Mouse (Mus musculus): Measurements from ENCODE around the gene Wipi2.

Wipi2 gene

GRCm38 (mm10) chr5:142629663-142630025 is 2.1 kb downstream of the Wipi2 start:
- in situ Hi-C loops (cut with MboI, MseI): no loop called here

GRCm38 (mm10) chr5:142630224-142630623 is 2.7 kb downstream of the Wipi2 start:
- in situ Hi-C loops (cut with MboI, MseI): no loop called here

- in situ Hi-C loops (cut with MboI, MseI): no loop called here
Measured at GRCm38 (mm10) chr5:142637823-142638222, 10.3 kb downstream of the Wipi2 start.

GRCm38 (mm10) chr5:142640088-142640487 is 12.6 kb downstream of the Wipi2 start:
- in situ Hi-C loops (cut with MboI, MseI): no loop called here

- in situ Hi-C loops (cut with MboI, MseI): no loop called here
Measured at GRCm38 (mm10) chr5:142641331-142642051, 14.0 kb downstream of the Wipi2 start.

- in situ Hi-C loops (cut with MboI, MseI): no loop called here
Measured at GRCm38 (mm10) chr5:142648162-142648561, 20.7 kb downstream of the Wipi2 start.

GRCm38 (mm10) chr5:142649460-142650050 is 22.1 kb downstream of the Wipi2 start:
- in situ Hi-C loops (cut with MboI, MseI): no loop called here

- in situ Hi-C loops (cut with MboI, MseI): no loop called here
Measured at GRCm38 (mm10) chr5:142650390-142650789, 22.9 kb downstream of the Wipi2 start.

- in situ Hi-C loops (cut with MboI, MseI): no loop called here
Measured at GRCm38 (mm10) chr5:142650794-142651497, 23.4 kb downstream of the Wipi2 start.

GRCm38 (mm10) chr5:142652266-142652665 is 24.8 kb downstream of the Wipi2 start:
- in situ Hi-C loops (cut with MboI, MseI): no loop called here

- in situ Hi-C loops (cut with MboI, MseI): no loop called here
Measured at GRCm38 (mm10) chr5:142660656-142661434, 33.3 kb downstream of the Wipi2 start.

GRCm38 (mm10) chr5:142667921-142668320 is 40.4 kb downstream of the Wipi2 start:
- in situ Hi-C loops (cut with MboI, MseI): no loop called here

- in situ Hi-C loops (cut with MboI, MseI): no loop called here
Measured at GRCm38 (mm10) chr5:142668556-142669263, 41.2 kb downstream of the Wipi2 start.

GRCm38 (mm10) chr5:142669726-142670125 is 42.2 kb downstream of the Wipi2 start:
- in situ Hi-C loops (cut with MboI, MseI): no loop called here

GRCm38 (mm10) chr5:142673082-142673481 is 45.6 kb downstream of the Wipi2 start:
- in situ Hi-C loops (cut with MboI, MseI): no loop called here

GRCm38 (mm10) chr5:142678141-142678571 is 50.7 kb downstream of the Wipi2 start:
- in situ Hi-C loops (cut with MboI, MseI): no loop called here

- in situ Hi-C loops (cut with MboI, MseI): no loop called here
Measured at GRCm38 (mm10) chr5:142679065-142679464, 51.6 kb downstream of the Wipi2 start.

GRCm38 (mm10) chr5:142681911-142682310 is 54.4 kb downstream of the Wipi2 start:
- in situ Hi-C loops (cut with MboI, MseI): no loop called here

GRCm38 (mm10) chr5:142682529-142682928 is 55.0 kb downstream of the Wipi2 start:
- in situ Hi-C loops (cut with MboI, MseI): no loop called here

GRCm38 (mm10) chr5:142688866-142689265 is 61.4 kb downstream of the Wipi2 start:
- in situ Hi-C loops (cut with MboI, MseI): no loop called here

- in situ Hi-C loops (cut with MboI, MseI): no loop called here
Measured at GRCm38 (mm10) chr5:142690343-142690742, 62.8 kb downstream of the Wipi2 start.
